Mouse (Mus musculus): ENCODE data around the gene S100b.

S100b gene

GRCm38 (mm10) chr10:76253536-76253935, at the start of gene S100b:
TSS of gene S100b (plus strand) at chr10:76253853.
- DNase-seq (ENCODE audit: low spot score), result no peak

DNA sequence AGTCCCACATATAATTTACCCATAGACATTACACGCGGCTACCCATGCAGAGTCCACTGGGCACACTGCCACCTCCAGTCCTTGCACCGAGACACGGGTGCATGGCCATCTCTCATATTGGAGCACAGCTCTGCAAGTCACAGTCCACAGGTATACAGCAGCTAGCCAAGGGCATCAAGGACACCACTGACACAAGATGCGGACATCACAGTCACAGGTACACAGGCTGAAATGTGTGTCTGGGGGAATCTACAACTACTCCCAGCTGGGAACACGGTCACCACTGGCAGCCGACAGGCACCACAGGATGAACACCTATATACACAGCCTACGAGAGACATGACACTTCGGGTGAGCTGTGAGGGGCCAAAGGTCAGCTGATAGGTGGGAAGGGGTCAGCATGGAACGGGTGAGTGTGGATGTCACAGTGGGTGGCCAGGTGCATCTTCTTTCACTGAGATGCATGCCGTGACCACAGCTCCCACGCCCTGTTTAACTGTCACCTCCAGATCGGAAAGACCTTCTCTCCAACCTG, 46.3 kb upstream of the S100b start:
- DNase-seq (ENCODE audit: low spot score), result no peak

- no peak for DNase-seq (ENCODE audit: low spot score)
These were observed 44.4 kb upstream of the S100b start for GRCm38 (mm10) chr10:76209241-76209640.

GRCm38 (mm10) chr10:76210806-76211205, 42.8 kb upstream of the S100b start:
- DNase-seq (ENCODE audit: low spot score), result no peak

DNA sequence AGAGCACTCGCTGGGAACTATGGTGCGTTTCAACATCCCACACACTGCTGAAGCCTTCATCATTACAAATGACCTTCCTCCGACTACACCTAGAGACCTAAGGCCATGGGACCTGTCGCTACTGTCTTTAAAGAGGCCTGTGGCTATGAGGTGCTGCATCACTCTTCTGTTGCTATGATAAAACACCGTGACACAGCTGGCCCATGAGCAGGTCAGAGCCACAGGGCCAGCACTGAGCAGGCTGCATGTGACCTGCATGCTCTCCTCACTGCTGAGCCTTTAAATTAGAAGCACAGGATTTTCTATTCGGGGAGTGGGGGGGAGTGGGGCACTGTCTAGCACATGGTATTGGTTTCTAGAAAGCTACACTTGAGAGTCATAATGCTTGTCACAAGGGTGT, 41.5 kb upstream of the S100b start:
- DNase-seq (ENCODE audit: low spot score), result no peak

GRCm38 (mm10) chr10:76214161-76214560, 39.5 kb upstream of the S100b start:
- no peak for DNase-seq (ENCODE audit: low spot score)

GRCm38 (mm10) chr10:76217056-76217455, 36.6 kb upstream of the S100b start:
- no peak for DNase-seq (ENCODE audit: low spot score)

GRCm38 (mm10) chr10:76218240-76218639, 35.4 kb upstream of the S100b start:
- no peak for DNase-seq (ENCODE audit: low spot score)

- no peak for DNase-seq (ENCODE audit: low spot score)
These were observed 27.7 kb upstream of the S100b start for GRCm38 (mm10) chr10:76225944-76226343.

- DNase-seq (ENCODE audit: low spot score), result no peak
These were observed 24.0 kb upstream of the S100b start for GRCm38 (mm10) chr10:76229627-76230026.

GRCm38 (mm10) chr10:76237341-76238225, 16.1 kb upstream of the S100b start, which contains the start of gene Prmt2:
TSS of gene Prmt2 (minus strand) at chr10:76237865.
- DNase-seq (ENCODE audit: low spot score), result peak; percentile 82

GRCm38 (mm10) chr10:76239401-76239800, 14.3 kb upstream of the S100b start:
- no peak for DNase-seq (ENCODE audit: low spot score)

DNA sequence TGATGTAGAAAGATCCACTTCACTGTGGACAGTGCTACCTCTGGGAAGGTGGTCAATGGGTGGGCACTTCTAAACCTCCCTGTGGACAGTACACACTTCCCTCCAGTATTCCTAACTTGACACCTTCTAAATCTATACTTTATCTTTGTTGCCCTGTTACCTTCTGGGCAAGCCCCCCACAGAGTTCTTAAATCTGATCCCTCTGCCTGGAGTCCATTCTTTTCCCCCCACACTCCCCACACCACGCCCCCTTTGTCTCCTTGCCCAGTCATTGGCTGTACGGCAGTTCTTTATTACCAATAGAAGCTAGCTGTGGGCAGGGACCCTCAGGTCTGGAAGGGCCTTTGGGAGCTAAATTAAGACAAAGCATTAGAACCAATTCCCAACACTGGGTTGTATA, 8.5 kb upstream of the S100b start:
- no peak for DNase-seq (ENCODE audit: low spot score)

- no peak for DNase-seq (ENCODE audit: low spot score)
These were observed 7.1 kb upstream of the S100b start for GRCm38 (mm10) chr10:76246601-76247000.

DNA sequence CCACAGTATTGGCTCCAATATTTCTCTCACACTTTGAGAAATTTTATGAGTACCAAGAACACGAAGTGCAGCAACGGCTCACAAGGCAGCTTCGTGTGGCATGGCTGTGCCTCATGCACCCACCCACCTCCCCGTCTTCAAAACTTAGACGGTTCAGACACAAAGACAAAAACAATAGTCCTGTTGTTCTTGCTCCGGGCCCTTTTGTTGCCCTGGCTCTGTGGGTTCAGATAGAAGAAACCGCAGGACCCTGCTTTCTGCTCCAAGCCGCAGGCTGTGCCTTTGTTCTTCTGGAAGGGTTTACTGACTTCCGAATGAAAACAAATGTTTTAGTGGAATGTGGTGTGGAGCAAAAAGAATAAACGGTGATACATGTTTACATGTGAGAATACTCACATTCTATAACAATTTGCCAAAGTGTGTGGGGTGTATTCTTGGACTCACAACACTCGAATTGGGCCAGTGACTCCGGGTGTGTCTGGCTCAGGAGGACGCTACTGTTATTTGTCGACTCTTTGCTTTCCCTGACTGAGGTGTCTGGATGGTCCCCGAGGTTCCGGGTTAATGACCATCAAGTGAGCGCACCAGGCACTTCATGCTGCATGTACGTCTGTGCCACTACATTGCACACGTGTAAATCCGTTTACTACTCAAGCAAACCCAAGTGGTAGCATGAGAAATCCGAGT, 5.5 kb upstream of the S100b start:
- DNase-seq (ENCODE audit: low spot score), result no peak

GRCm38 (mm10) chr10:76248647-76248968, 5.0 kb upstream of the S100b start:
- DNase-seq (ENCODE audit: low spot score), result no peak

- no peak for DNase-seq (ENCODE audit: low spot score)
These were observed 2.8 kb upstream of the S100b start for GRCm38 (mm10) chr10:76250870-76251269.

DNA sequence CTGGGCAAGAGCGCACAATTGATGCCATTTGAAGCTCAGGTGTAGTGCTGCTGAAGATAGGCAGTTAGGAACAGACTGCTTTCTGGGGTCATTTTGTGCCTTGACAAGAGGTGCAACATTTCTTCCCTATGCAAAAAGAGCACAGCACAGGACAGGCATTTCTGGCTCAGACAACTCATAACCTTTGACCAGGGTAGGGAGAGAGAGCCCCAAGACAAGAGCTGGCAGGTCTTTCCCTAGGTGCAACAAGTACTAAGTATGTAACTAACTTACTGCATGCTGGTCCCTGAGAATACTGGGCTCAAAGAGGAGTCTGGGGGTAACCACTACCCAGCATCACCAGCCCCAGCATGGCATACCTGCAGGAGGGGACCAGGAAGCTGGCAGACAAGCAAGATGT, 574 bp upstream of the S100b start:
- no peak for DNase-seq (ENCODE audit: low spot score)

DNA sequence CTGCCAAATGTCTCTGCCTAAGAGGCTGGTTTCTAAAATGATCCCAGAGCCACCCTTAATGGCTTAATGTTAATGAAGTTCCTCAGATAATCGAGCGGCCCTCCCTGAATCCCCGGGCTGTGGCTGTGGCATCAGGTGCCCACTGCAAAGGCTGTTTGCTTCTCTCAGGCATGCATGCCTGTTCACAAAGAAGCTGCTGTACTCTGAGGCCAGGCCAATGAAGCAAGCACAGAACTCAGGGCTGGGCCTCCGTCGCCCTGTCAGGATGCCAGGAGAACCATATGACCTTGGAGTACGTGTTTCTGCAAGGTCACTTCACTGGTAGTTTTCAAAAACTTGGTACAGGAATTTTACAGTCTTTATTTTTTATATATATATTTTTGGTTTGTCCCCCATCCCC, 2.0 kb downstream of the S100b start:
- no peak for DNase-seq (ENCODE audit: low spot score)

- no peak for DNase-seq (ENCODE audit: low spot score)
These were observed 3.6 kb downstream of the S100b start for GRCm38 (mm10) chr10:76257231-76257630.

DNA sequence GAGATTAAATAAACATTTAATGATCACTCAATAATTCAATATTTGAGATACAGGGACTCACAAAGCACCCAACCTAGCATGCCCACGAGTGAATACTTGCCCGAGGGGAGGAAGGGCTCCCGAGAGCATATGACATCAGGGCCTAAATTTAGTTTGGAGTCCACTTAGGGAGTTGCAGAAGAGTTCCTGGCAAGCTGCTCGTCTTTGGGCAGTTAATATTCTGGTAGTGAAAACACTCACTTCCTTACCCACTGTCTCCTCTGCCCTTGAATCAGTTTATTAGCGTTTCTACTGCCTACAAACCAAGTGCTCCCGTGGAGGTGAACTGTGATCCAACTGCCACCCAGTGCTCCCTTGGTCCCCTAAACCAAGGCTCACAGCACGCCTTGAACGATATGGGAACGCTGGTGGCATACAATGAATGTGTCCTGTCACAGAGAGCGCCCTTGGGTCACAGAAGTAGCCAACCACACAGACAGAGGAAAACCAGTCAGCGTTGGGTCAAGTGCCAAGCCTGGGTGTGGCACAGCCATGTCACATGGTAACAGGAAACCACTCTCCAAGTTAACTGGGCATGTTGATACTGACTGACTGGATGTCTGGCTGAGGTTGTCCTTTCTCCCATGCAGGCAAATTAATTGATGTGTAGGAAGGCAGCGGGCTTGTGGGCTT, 4.2 kb downstream of the S100b start:
- no peak for DNase-seq (ENCODE audit: low spot score)

- DNase-seq (ENCODE audit: low spot score), result no peak
These were observed 6.0 kb downstream of the S100b start for GRCm38 (mm10) chr10:76259566-76260232.

Data from left cerebral cortex, adult 11 months (tissue).